Mouse (Mus musculus) gastrocnemius, postnatal 4 days (tissue): ENCODE data around the gene Psme1. TPM values are rescaled to one million over a fixed set of nuclear protein-coding genes. Genes with fewer than 3 reads are reported as not detected.

Experiments used
- DNase-seq, 2 experiments: peaks; one replicate each; pipeline ENCODE4 v3.0.0; 2021 to 2022; ENCODE audit warnings: low spot score in 2 of 2, mixed read lengths in 2 of 2
- total RNA-seq, 2 experiments: library from RNA; stranded (reverse); gene quantifications; 2 replicates each; pipeline ENCODE4 v1.2.3; 2021

Psme1 gene
- total RNA-seq, 2 experiments from 2014 or later, result 82.0 to 88.4 TPM

- DNase-seq, result no peak
These were observed 10.4 kb upstream of the Psme1 start for GRCm38 (mm10) chr14:55567496-55567895.

GRCm38 (mm10) chr14:55570588-55570987, 7.3 kb upstream of the Psme1 start:
- DNase-seq, result no peak

- DNase-seq, result no peak
These were observed 6.2 kb upstream of the Psme1 start for GRCm38 (mm10) chr14:55571760-55572159.

GRCm38 (mm10) chr14:55575302-55575701, 2.6 kb upstream of the Psme1 start, which contains the start of gene Fitm1:
Gene Fitm1, plus strand, starts transcription at chr14:55575617.
- peak in 1 of 2 experiments; percentile 45 for DNase-seq

- no peak for DNase-seq
These were observed 2.2 kb upstream of the Psme1 start for GRCm38 (mm10) chr14:55575711-55576110.

GRCm38 (mm10) chr14:55576376-55576775, 1.5 kb upstream of the Psme1 start:
- no peak for DNase-seq

GRCm38 (mm10) chr14:55578668-55579269, 846 bp downstream of the Psme1 start:
- DNase-seq, result peak in 1 of 2 experiments; percentile 56

- no peak for DNase-seq
These were observed 1.9 kb downstream of the Psme1 start for GRCm38 (mm10) chr14:55579511-55580496.

GRCm38 (mm10) chr14:55580731-55581130, 2.8 kb downstream of the Psme1 start:
- DNase-seq, result no peak

GRCm38 (mm10) chr14:55581981-55582681, 4.2 kb downstream of the Psme1 start:
- DNase-seq, result no peak

- no peak for DNase-seq
These were observed 6.4 kb downstream of the Psme1 start for GRCm38 (mm10) chr14:55584303-55584701.

- peak; percentile 52 to 69 for DNase-seq
These were observed 7.0 kb downstream of the Psme1 start, which contains the start of gene Emc9 for GRCm38 (mm10) chr14:55584702-55585565. Gene Emc9, minus strand, starts transcription at chr14:55585302.

GRCm38 (mm10) chr14:55585566-55585960, 7.6 kb downstream of the Psme1 start:
- no peak for DNase-seq

- DNase-seq, result no peak
These were observed 8.2 kb downstream of the Psme1 start for GRCm38 (mm10) chr14:55586149-55586548.

GRCm38 (mm10) chr14:55589271-55589670, 11.3 kb downstream of the Psme1 start:
- DNase-seq, result no peak

- DNase-seq, result no peak
These were observed 12.0 kb downstream of the Psme1 start for GRCm38 (mm10) chr14:55589771-55590448.

- DNase-seq, result peak; percentile 81 to 92
These were observed 12.9 kb downstream of the Psme1 start, which contains the start of gene Psme2 for GRCm38 (mm10) chr14:55590748-55591330. Gene Psme2, minus strand, starts transcription at chr14:55591113.

- peak; percentile 82 to 91 for DNase-seq
These were observed 13.5 kb downstream of the Psme1 start, which contains the start of gene Rnf31 for GRCm38 (mm10) chr14:55591331-55591891. Gene Rnf31, plus strand, starts transcription at chr14:55591708.

GRCm38 (mm10) chr14:55592226-55592625, 14.3 kb downstream of the Psme1 start:
- DNase-seq, result no peak
